Mouse (Mus musculus) adipocyte (in vitro differentiated cells): ENCODE results near the gene Prss33.
A peak's percentile ranks its signal among the peaks of the same experiment; 100 is the strongest.
"Not testable (repeated sequence)": the region's sequence is repeated elsewhere in the genome, so short reads cannot be mapped to it uniquely, and the experiment has no call there.

Source experiments
- DNase-seq: peaks from one replicate; pipeline ENCODE4 v3.0.0-alpha.2; 2016; ENCODE audit warnings: low spot score

The Prss33 gene

GRCm38 (mm10) chr17:23836006-23836575, at the start of gene Prss33:
Gene Prss33, minus strand, starts transcription at chr17:23836056.
- no peak for DNase-seq

DNA sequence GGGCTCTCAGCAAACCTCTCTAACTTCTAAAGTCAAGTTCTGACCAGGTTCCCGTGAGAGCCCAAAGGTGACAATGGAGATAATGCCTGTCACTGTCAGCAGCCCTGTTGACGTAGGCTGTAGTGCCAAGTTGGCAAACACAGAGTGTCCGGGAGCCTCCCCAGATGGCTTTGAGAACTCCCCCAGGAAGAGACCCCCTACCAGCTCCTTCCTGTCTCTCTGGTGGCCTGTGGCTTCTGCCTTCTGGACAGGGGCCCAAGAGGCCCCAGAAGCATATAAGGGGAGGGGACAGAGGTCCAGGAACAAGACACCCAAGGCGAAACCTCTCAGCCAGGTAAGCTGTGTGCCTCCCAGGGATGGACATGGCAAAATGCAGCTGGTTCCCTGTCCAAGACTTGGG, 44.7 kb upstream of the Prss33 start, which contains the start of the genes Dcpp1 and Dcpp2:
Gene Dcpp1 (plus strand): TSS at position 301 of the 400 bp plus-strand sequence.
Gene Dcpp2 (plus strand): TSS at position 305 of the 400 bp plus-strand sequence.
- not testable (repeated sequence) for DNase-seq

DNA sequence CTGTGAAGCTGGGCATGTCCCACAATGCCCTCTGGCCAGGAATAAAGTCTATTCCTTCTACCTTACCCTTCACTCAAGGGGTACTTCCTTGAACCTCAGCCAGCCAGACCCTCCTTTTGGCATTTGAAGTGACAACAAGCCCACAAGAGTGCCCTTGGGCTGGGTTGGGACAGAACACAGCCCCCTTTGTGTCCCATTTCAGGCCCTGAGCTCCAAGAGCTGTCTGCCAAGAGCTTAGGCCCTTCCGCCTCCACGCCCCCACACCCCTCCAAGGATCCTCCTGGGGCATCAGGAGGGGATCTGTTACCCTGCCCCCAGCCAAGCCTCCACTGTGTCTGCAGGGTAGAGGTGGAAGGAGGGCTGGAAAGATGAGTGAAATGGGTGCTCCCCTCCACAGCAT, 41.3 kb upstream of the Prss33 start:
- no peak for DNase-seq

DNA sequence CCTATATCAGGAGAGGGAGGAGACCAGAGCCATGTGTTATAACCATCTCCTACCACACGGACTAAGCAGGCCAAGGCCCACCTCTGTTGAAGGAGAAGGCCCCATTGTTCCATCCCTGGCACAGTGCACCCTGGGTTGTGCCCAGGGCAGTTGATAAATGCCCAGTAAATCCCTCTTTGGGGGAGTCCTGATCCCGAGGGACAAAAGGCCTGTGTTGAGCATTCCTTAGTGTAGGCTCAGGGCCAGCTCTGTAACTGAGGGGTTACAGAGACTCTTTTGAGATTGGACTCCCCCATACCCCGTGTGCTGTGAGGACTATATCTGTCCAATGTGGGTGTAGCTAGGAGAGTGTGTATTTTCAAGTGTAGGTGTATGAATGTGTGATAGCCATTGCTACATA, 40.9 kb upstream of the Prss33 start:
- no peak for DNase-seq

GRCm38 (mm10) chr17:23873884-23874856, 38.3 kb upstream of the Prss33 start:
- peak; percentile 76 for DNase-seq

DNA sequence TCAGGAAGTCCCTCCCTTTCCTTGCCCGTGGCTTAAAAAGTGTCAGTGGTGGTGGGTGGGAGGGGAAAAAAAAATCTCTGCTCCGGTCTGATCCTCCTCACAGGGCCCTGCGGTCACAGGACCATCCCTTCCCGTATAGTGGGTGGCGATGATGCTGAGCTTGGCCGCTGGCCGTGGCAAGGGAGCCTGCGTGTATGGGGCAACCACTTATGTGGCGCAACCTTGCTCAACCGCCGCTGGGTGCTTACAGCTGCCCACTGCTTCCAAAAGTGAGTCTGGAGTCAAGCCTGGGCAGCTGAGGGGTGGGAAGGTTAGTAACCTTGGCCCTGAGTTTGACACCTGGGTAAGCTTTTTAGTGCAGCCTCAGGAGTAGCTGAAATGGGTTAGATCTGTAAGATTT, 32.7 kb upstream of the Prss33 start:
- DNase-seq = no peak

DNA sequence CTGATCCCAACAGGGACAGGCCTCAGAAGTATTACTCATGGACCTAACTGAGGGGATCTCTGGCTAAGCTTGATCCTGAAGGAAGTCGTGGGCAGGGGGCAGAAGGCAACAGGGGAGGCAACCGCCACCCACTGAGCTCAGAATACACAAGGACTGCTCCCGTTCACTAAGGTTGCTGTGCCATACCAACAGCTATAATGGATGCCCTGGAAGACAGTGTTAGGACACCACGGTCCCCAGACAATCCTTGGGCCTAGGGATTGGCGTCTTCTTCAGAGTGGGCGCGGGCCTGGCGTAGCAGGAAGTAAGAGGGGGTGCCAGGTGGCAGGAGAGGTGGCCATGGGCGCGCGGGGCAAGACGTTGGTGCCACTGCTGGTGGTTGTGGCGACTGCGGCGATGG, 31.9 kb upstream of the Prss33 start, which contains the start of gene Prss21:
Gene Prss21 (plus strand): TSS at position 301 of the 400 bp plus-strand sequence.
- no peak for DNase-seq

DNA sequence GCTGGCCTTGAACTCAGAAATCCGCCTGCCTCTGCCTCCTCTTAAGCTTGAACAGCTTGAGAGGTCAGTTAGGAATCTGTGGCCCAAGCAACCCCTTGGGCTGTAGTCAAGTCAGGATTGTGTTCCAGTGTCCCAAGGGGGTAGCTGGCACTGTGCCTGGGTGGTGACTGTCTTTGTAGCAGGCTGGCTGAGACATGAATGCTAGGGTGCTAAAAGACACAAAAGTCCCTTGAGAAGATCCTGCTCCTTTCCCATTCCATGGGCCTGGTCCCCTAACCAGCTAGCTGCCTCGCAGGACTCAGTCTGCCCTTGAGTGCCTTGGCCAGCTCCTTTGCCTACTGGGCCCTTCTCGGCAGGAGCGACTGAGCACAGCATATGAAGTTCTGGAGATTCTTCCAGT, 27.1 kb upstream of the Prss33 start:
- peak; percentile 50 for DNase-seq

GRCm38 (mm10) chr17:23857913-23858312, 22.1 kb upstream of the Prss33 start:
- DNase-seq = no peak

DNA sequence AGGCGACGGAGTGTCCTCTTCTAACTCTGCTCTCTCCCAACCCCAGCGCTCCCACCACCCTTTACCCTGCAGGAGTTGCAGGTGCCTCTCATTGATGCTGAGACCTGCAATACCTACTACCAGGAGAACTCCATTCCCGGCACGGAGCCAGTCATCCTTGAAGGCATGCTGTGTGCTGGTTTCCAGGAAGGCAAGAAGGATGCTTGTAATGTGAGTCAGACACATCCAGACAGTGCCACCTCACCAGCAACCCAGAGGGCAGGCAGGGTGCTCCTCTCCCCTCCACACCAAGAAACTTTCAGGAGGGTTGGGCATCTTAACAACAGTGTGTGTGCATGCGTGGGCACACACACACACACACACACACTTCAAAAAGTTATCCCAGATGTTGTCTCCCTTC, 21.3 kb upstream of the Prss33 start:
- DNase-seq = no peak

GRCm38 (mm10) chr17:23854229-23854765, 18.4 kb upstream of the Prss33 start:
- no peak for DNase-seq

DNA sequence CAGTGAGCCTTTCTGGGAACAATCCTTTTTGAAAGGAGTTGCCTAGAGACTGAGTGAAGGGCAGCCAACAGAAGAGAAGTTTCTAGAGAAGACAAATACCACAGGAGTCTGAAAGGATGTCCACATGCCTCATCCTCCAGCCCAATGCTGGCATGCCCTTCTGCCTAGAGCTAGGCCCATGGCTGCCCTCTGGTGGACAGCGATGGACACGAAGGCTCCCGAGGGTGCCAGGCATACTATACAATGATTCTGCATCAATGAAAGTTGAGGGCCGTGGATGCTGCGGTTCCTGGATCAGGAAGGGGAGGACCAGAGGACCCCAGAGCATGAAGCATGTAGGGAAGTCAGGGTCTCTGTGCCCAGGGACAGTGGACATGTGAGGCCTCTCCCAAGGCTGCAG, 17.4 kb upstream of the Prss33 start:
- peak; percentile 81 for DNase-seq

GRCm38 (mm10) chr17:23850853-23851749, 15.2 kb upstream of the Prss33 start:
- peak; percentile 75 for DNase-seq

DNA sequence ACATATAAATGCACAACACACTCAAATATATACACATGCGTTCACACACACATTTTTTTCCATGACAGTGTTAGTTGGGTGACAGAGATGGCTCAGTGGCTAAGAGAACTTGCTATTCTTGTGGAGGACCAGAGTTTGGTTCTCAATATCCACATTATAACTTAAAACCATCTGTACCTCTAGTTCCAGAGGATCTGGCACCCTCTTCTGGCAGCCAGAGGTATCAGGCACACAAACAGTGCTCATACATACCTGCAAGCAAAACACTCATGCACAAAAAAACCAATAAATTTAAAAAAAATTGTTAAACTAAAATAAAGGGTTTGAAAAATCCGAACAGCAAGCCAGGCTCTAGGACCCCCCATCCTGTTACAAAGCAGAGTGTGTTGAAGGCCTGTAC, 14.2 kb upstream of the Prss33 start:
- no peak for DNase-seq

DNA sequence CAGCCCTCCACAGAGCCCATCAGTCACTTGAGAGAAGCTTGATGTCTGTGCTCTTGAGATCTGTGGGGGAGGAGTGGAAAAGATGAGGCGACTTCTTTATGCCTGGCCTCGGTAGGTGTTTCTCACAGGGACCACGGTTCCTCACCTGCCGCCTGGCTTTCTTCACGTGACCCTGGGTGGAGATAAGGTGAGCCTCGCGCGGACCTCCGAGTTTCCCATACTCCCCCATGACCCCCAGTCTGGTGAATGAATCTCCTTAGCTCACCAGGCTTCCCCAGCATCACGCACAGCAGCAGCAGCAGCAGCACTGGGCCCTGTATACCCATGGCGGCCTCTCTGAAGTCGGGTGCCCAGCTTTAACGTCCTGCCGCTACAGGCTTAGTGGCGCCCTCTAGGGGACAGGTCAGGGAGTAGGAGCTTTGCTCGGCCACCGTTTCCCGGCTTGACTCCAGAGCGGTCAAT, 8.0 kb upstream of the Prss33 start, which contains the start of the genes Prss32 and Prss41:
Gene Prss32 (plus strand): TSS at position 44 of the 462 bp plus-strand sequence.
Gene Prss41 (minus strand): TSS at position 361 of the 462 bp plus-strand sequence.
- DNase-seq = no peak

DNA sequence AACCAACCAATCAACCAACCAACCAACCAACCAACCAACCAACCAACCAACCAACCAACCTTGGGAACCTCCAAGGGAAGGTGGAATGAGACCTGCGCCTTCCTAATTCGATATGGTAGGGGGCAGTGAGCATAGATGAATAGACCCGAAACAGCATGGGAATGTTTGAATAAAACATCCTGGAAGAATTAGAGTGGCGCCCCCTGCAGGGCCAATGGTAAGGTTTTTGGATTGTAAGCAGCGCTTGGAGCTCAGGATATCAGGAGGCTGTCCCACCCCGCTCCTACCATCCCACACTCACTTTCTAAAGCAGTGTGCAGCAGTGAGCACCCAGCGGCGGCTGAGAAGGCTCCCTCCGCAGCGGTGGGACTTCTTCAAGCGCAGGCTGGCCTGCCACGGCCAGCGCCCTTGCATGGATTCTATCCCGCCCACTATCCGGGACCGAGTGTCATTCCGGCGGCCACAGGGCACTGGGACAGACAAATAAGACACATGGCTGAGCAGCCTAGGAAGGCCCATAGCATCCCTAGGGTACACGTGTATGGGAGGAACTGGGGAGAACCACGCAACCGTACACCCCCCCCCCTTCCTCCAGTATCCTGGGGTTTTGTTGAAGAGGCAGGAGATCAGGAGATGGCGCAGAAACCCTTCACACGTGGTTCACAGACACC, 7.4 kb upstream of the Prss33 start:
- no peak for DNase-seq

- DNase-seq = peak; percentile 69
Measured at GRCm38 (mm10) chr17:23841145-23841544, 5.3 kb upstream of the Prss33 start.

DNA sequence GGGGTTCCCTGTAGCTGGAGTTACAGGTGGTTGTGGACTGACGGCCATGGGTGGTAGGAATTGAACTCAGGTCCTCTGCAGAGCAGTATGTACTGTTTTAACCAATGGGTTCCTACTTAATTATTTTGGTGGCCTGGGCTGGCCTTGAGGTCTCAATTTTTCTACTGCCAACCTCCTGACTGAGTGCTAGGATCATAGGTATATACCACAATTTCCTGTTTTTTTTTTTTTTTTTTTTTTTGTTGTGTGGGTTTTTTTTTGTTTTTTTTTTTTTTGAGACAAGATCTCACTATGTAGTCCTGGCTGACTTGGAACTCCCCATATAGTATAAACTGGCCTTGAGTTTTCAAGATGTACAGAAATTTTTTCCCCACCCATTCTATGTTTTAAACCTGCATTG, 4.7 kb downstream of the Prss33 start:
- no peak for DNase-seq

GRCm38 (mm10) chr17:23829064-23829619, 6.7 kb downstream of the Prss33 start, which contains the start of gene Elob:
Gene Elob, minus strand, starts transcription at chr17:23829136.
- DNase-seq = peak; percentile 93

DNA sequence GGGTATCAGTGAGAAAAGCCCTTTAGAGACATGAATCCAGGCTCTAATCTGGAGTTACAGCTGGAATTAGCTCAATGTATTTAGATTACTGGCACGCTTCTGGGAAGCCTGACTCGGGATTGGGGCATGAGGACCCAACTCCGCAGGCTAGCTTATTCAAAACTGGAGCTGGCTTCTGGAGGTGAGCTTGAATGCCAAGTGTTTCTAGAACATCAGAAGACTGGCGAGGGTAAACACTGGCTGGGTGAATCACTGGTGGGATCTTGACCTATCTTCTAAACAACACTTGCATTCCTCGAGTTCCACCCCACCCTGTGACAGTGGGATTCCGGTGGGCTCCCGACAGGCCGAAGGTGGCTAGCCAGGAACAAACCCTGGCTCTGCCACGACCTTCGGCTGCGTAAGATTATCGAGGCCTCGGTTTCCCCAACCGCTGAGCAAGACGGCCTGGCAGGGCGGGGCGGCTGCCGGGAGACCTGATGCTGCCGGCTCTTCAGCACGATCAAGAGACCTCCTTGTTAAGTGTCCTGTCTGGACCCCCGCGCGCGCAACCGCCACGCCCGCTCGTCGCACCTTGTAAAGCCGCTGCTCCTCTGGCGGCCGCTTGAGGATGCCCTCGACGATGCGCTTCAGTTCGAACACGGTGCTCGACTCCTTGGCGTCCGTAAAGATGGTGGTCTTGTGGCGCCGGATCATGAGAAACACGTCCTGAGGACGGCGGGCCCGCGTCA, 7.4 kb downstream of the Prss33 start:
- DNase-seq = peak; percentile 53
